Mouse (Mus musculus): ENCODE results near the gene Oxct2a.

DNA sequence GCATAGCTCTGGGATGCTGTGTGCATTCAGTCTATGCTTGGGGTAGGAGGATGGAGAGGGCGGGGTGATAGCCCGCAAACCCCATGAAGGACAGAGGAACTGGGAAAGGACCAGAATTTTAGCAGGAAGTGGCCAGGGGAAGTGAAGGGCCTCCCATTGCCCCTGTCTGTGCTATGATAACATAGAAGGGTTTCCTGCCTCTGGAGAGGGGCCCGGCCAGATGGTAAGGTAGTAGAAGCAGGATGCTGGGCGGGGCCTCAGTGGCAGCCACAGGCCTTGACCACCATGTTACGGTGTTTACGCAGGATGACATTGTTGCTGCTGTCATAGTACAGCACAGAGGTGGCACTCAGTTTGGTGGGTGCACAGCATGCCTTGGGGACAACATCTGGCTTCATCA is 10.4 kb downstream of the Oxct2a start:
- TF ChIP-seq CTCF (IDR thresholded peaks at IDR 0.05; ENCODE audit: borderline replicate concordance, control insufficient read depth, extremely low read depth, insufficient read depth, low read length, poor library complexity) = no peak
- no peak for TF ChIP-seq POLR2A (IDR thresholded peaks at IDR 0.05; ENCODE audit: control insufficient read depth, extremely low read depth, insufficient read depth, low read length, poor library complexity)
